Mouse (Mus musculus) adrenal gland, postnatal 36 days (tissue): Measurements from ENCODE around the gene Skap2. TPM values are rescaled to one million over a fixed set of nuclear protein-coding genes. Genes with fewer than 3 reads are reported as not detected.
A peak's percentile ranks its signal among the peaks of the same experiment; 100 is the strongest.

ENCODE experiments used
- DNase-seq, 2 experiments: peaks; one replicate each; pipeline ENCODE4 v3.0.0; 2021; ENCODE audit warnings: mixed read lengths in 1 of 2
- total RNA-seq, 2 experiments: library from RNA; stranded (reverse); gene quantifications; 2 replicates each; pipeline ENCODE4 v1.2.3; 2021

Gene Skap2
- total RNA-seq, 2 experiments from 2014 or later, result 46.8 to 50.6 TPM

- DNase-seq, result peak; percentile 48 to 58
Measured at GRCm38 (mm10) chr6:52005963-52006648, 6.2 kb downstream of the Skap2 start.

- no peak for DNase-seq
Measured at GRCm38 (mm10) chr6:52005616-52005962, 6.8 kb downstream of the Skap2 start.

GRCm38 (mm10) chr6:52004995-52005394, 7.4 kb downstream of the Skap2 start:
- peak in 1 of 2 experiments; percentile 15 for DNase-seq

- peak in 1 of 2 experiments; percentile 63 for DNase-seq
Measured at GRCm38 (mm10) chr6:52002676-52003075, 9.7 kb downstream of the Skap2 start.

- no peak for DNase-seq
Measured at GRCm38 (mm10) chr6:51999157-51999478, 13.2 kb downstream of the Skap2 start.

- DNase-seq, result peak; percentile 53
Measured at GRCm38 (mm10) chr6:51998409-51999156, 13.8 kb downstream of the Skap2 start.

- DNase-seq, result no peak
Measured at GRCm38 (mm10) chr6:51987999-51988398, 24.4 kb downstream of the Skap2 start.

GRCm38 (mm10) chr6:51977638-51978037, 34.7 kb downstream of the Skap2 start:
- no peak for DNase-seq

GRCm38 (mm10) chr6:51975751-51976150, 36.6 kb downstream of the Skap2 start:
- DNase-seq, result no peak

- peak in 1 of 2 experiments; percentile 15 for DNase-seq
Measured at GRCm38 (mm10) chr6:51958992-51959391, 53.4 kb downstream of the Skap2 start.

- no peak for DNase-seq
Measured at GRCm38 (mm10) chr6:51956048-51956792, 56.1 kb downstream of the Skap2 start.

GRCm38 (mm10) chr6:51947661-51948060, 64.7 kb downstream of the Skap2 start:
- no peak for DNase-seq

GRCm38 (mm10) chr6:51944916-51945315, 67.4 kb downstream of the Skap2 start:
- no peak for DNase-seq

- no peak for DNase-seq
Measured at GRCm38 (mm10) chr6:51933998-51934397, 78.4 kb downstream of the Skap2 start.

GRCm38 (mm10) chr6:51933034-51933611, 79.2 kb downstream of the Skap2 start:
- no peak for DNase-seq

- no peak for DNase-seq
Measured at GRCm38 (mm10) chr6:51927101-51927500, 85.2 kb downstream of the Skap2 start.

GRCm38 (mm10) chr6:51921831-51922230, 90.5 kb downstream of the Skap2 start:
- peak in 1 of 2 experiments; percentile 21 for DNase-seq

- no peak for DNase-seq
Measured at GRCm38 (mm10) chr6:51908495-51908894, 103.9 kb downstream of the Skap2 start.

- DNase-seq, result no peak
Measured at GRCm38 (mm10) chr6:51905659-51906058, 106.7 kb downstream of the Skap2 start.

GRCm38 (mm10) chr6:51901544-51901943, 110.8 kb downstream of the Skap2 start:
- no peak for DNase-seq

- DNase-seq, result no peak
Measured at GRCm38 (mm10) chr6:51898318-51898994, 113.9 kb downstream of the Skap2 start.

GRCm38 (mm10) chr6:51895753-51896152, 116.6 kb downstream of the Skap2 start:
- no peak for DNase-seq
